Mouse (Mus musculus) mouse embryonic stem cell (cell line): ENCODE data around the gene Mlxipl.

Experiments used
- in situ Hi-C, 2 experiments: fragments of 300-500 bp; cut with MboI; formaldehyde crosslinking; loops; 1 replicate in 1 of 2; 3 replicates in 1 of 2; pipeline ENCODE4 v1.14.3; 2019 to 2020; ENCODE audit warnings: low sequenced_read_pairs in 2 of 2, low pct_unique_long_range_greater_than_20kb in 1 of 2, mixed read lengths in 1 of 2; ENCODE audit not compliant: unreplicated experiment in 1 of 2

Gene Mlxipl

GRCm38 (mm10) chr5:135169479-135169878 is 79.8 kb downstream of the Mlxipl start:
- in situ Hi-C loops: no loop called here

- in situ Hi-C loops: no loop called here
These were observed 82.1 kb downstream of the Mlxipl start for GRCm38 (mm10) chr5:135171688-135172220.

- in situ Hi-C loops: no loop called here
These were observed 83.3 kb downstream of the Mlxipl start for GRCm38 (mm10) chr5:135172986-135173385.

GRCm38 (mm10) chr5:135175086-135175485 is 85.4 kb downstream of the Mlxipl start:
- in situ Hi-C loops: no loop called here

- in situ Hi-C loops: no loop called here
These were observed 88.8 kb downstream of the Mlxipl start for GRCm38 (mm10) chr5:135178523-135178922.

- in situ Hi-C loops: no loop called here
These were observed 89.3 kb downstream of the Mlxipl start for GRCm38 (mm10) chr5:135178996-135179395.

GRCm38 (mm10) chr5:135179616-135180015 is 89.9 kb downstream of the Mlxipl start:
- in situ Hi-C loops: no loop called here

GRCm38 (mm10) chr5:135180796-135181195 is 91.1 kb downstream of the Mlxipl start:
- in situ Hi-C loops: no loop called here

GRCm38 (mm10) chr5:135181776-135182175 is 92.1 kb downstream of the Mlxipl start:
- in situ Hi-C loops: no loop called here

GRCm38 (mm10) chr5:135183131-135183861 is 93.6 kb downstream of the Mlxipl start:
- in situ Hi-C loops: no loop called here

GRCm38 (mm10) chr5:135185016-135185415 is 95.3 kb downstream of the Mlxipl start:
- in situ Hi-C loops: no loop called here

- in situ Hi-C loops: no loop called here
These were observed 95.9 kb downstream of the Mlxipl start for GRCm38 (mm10) chr5:135185596-135185995.

GRCm38 (mm10) chr5:135186231-135186620 is 96.5 kb downstream of the Mlxipl start:
- in situ Hi-C loops: no loop called here

- in situ Hi-C loops: no loop called here
These were observed 97.1 kb downstream of the Mlxipl start, which contains the start of gene Baz1b for GRCm38 (mm10) chr5:135186621-135187348. Gene Baz1b (plus strand): TSS chr5:135187264.

GRCm38 (mm10) chr5:135187349-135188213 is 97.9 kb downstream of the Mlxipl start:
- in situ Hi-C loops: no loop called here
